Mouse (Mus musculus) gonadal fat pad, adult 2 months (tissue): ENCODE measurements around the gene Fdxacb1. TPM values are rescaled to one million over a fixed set of nuclear protein-coding genes. Genes with fewer than 3 reads are reported as not detected.

Experiments
- DNase-seq: peaks from one replicate; pipeline ENCODE4 v3.0.0-alpha.2; 2012; ENCODE audit warnings: low read depth
- polyA plus RNA-seq: library from polyadenylated mRNA; depleted of rRNA; stranded (reverse); fragments of >200 nt; gene quantifications from 2 replicates; pipeline ENCODE4 v1.2.3, GENCODE M21; 2012; rRNA removed

Fdxacb1 gene
- 6.3 TPM in 2 replicates for polyA plus RNA-seq

DNA sequence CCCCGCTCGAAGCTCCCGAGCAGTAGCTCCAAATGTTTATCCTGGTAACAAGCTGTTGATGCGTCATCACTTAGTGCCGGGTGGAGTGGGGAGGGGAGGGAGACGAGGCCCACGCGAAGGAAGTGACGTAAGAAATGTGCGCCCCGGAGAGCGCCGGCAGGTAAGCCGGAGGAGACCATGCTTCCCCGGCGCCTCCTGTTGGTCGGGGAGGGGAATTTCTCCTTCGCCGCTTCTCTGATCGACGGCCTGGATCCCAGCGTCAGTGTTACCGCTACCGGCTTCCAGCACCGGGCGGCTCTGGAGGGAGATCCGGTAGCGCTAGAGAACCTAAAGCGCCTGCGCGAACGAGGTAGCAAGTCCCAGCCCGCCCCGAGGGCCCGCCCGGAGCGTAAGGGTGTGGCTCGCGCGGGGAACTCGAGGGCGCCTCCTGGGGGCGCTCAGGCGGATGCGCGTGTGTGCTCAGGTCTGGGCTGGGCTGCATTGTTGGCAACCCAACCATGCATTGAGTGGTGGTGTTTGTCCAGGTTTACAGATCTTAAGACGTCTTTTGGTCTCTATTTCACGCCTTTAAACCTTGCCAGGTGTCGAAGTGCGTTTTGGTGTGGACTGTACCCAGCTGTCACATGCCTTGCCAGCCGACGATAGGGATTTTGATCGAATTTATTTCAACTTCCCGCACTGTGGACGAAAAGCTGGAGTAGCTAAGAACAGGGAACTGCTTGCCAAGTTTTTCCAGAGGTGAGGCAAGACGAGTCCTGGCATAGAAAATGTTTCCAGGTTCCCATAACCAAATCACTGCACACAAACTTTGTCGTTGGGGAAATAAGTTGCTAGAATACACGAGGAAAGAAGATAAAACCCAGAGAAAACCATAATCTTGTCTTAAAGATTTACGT lies at the start of gene Fdxacb1:
Fdxacb1 (plus strand) TSS at position 130 of the 896 bp plus-strand sequence.
- peak; percentile 86 for DNase-seq

DNA sequence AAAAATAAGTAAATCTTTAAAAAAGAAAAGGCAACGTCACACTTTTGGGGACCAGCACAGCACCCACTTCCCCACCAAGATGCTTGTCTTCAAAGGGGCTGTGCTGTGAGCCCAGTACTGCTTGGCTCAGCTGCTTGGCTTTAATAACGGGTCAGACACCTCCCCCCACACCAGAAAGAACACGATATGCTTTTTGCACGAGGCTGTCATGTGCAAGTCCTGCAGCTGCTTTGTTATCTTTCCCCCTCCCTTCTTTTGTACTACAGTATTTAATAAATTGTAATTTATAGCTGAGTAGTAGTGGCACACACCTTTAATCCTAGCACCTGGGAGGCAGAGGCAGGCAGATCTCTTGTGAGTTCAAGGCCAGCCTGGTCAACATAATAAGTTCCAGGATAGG lies 49.2 kb upstream of the Fdxacb1 start:
- DNase-seq, result no peak

DNA sequence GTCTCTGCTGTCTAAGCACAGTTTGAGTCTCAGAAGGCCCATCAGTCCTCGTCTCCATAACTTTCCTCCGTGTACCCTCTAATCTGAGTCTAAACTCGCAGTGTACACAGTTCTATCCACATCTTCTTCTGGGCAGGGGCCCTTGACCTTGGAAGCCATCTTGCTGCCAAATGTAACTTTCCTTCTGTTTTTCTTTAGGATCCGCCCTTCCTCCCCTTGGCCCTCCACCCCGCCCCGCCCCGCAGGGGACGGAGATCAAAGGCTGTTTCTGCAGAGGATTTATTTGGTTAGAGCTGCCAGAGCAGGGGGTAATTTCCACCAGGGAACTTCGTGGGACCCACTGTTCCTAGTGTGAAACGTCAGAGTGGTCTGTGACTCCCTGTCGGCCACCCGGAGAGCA lies 47.0 kb upstream of the Fdxacb1 start:
- DNase-seq, result no peak

DNA sequence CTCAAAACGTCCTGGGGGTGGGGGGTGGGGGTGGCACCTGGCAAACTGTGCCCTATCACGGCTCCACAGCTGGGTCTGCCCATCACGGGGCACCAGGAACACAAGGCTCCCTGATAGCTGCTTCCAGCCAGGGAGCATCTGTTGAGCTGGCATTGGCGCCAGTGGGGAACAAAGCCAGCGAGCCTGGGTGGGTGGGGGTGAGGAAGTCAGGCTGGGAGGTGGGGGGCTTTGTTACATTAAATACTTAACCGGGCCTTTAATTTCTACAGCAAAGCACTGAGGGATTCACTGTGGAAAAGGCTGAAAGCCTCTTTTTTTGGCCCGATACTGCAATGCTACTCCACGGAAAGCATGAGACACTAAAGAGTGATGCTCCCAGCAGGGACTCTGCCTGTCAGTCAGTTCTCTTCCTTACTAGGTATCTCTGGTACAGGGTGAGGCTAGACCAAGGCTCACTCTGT lies 45.6 kb upstream of the Fdxacb1 start:
- no peak for DNase-seq

DNA sequence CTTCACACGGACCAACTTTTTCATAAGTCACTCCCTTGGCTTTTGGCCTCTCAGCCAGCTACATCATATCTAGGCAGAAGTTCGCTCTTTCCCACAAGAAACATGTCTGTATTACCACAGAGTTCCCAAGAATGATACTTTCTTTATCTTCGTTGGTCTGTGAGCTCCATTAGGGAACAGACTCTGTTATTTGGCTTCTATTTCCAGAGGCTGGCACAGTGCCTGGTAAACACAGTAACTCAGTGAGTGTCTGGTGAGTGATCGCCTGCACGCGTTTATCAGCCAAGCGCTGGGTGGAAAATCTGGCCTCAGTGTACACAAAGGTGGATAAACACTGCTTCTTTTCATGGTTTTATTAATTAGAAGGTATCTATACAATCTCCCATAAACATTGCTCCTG lies 44.6 kb upstream of the Fdxacb1 start:
- DNase-seq, result no peak

DNA sequence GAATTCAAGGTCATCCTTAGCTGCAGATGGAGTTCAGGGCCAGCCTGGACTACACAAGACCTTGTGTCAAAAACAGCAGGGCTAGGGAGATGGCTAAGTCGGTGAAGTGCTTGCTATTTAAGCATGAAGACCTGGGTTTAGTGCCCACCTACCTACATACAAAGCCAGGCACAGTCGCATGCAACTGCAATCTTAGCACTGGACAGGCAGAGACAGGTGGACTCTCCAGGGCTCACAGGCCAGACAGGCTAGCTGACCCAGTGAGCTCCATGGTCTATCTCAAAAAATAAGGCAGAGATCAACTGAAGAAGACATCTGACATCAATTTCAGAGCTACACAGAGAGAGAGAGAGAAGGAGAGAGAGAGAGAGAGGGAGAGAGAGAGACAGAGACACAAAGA lies 43.9 kb upstream of the Fdxacb1 start:
- no peak for DNase-seq

DNA sequence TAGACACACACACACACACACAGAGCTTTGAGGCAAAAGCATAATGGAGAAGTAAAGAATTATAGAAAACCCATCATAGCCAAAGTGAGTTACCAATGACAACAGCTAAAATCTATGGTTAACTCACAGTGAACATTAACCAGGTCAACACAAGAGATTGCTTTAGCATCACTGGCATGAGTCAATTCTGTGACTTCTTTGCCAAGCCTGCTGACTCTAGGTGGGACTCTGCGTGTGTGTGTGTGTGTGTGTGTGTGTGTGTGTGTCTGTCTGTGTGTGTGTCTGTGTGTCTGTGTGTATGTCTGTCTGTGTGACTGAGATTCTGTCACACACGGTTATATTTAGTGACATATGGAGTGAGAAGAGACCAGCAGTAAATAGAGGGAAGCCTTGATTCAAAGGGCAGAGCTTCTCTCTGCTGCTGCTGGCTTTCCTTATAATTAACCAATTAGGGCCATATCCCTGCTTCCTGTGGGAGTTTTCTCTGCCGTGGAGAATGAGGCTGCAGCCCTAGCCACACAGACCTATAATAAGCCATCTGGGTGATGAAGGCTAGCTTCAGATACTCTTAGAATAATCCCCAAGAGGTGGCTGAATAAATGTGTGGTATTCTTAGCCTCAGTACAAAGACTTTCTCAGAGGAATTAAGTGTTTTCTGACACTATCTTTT lies 43.2 kb upstream of the Fdxacb1 start:
- DNase-seq, result no peak

DNA sequence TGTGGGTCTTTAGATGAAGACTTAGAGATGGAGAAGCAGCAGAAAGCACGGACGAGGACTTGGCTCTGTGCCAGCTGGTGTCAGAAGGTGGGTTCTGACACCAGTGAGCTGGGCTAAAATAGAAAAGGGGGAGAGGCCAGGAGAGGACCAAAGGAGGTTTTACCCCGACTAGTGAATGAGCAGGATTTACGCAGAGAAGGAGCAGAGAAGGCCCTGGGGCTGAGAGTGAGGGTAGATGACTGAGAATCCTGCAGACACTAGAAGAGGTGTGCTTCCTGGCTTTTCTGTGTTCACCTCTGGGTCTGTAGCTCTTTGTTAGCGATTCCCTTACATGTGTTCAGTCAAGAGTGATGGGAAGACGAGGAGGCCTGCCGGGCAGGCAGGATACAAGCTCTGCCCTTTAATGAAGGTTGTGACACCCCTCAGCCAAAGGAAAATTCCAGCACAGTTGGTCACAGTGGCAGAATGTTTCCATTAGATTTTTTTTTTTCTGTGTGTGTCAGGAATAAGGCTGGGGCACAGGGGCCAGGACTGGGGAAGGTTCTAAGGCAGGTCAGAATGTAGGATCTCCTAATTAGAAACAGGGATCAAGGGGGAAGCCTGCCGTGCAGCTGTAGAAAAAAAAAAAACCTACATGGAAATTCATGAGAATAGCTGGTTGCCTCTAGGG lies 42.0 kb upstream of the Fdxacb1 start:
- DNase-seq, result no peak

DNA sequence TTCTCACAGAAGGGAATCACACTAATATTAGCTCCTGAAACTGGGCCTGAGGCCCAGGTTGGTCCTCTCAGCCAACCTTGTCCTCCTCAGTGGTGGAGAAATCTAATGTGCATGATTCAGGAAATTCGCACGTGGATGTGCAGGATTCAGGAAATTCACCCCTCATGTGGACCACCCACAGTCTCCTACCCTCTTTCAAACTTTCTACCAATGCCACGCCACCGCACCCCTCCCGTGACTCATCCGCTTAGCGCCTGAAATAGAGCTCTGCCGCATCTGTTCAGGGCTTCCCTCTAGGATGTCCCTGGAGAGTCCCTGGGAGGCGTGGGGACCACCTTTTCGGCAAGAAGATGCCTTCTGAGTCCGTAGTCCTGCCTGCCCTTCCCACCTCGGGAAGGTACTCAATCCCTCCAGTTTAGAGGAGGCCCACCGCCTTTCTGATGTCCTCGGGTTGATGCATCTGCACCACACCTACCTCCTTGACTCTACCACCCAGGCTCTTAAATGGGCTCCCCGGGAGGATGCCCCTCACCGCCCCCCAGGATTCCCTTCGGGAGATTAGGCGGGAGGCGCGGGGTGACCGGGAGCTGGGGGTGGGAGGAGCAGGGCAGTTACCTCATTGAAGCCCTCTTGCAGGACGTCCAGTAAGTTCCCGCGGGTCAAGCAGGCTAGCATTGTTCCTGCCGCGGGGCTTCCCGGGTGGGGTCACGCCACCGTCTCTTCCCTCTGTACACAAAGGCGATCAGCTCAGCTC lies 40.7 kb upstream of the Fdxacb1 start:
- DNase-seq, result no peak

DNA sequence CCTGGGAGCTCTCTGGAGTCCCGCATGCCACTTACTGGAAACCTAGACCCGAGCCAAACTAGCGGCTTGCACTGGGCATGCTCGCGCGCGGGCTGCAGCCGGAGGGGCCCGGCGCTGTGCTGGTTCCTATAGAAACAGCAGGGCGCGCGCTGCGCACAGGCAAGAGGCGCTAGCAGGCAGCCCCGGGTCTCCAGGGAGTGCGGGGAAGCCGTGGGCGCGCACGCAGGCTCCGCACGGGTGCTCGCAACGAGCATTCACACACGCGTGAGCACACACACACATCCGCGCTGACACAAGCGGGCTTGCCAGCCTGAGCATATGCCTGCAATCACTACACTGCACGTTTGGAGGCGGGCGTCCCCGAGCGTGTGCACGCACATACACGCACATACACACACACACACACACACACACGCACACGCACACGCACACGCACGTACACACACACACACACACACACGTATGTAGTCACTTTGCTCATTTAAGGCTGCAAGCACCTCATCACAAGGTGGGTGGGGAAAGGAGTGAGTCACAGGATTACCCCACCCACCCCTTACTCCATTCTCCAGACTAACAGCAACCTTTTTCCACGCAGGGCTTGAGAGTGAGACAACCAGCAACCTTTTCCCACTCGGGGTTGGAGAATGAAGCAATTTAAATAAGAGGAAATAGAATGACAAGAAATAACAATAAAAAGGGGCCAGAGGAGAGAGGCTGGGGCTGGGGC lies 39.9 kb upstream of the Fdxacb1 start:
- no peak for DNase-seq

DNA sequence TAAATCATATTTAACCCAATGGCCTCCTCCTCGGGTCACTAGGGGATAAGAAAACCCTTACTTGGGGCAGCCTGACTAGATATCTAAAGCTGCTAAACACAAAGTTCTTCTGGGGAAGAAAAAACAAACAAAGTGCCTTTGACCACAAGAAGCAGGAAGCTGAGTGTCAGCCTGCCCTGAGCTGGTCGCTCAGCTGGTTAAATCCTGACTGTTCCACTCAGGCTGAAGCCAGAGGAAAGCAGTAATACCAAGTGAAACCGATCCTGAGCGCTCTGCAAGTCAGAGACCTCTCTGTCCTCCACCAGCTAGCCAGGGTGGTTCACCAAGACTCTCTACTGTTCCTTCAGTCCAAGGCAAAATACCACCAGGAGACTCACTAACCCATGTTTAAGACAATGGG lies 38.4 kb upstream of the Fdxacb1 start:
- no peak for DNase-seq

DNA sequence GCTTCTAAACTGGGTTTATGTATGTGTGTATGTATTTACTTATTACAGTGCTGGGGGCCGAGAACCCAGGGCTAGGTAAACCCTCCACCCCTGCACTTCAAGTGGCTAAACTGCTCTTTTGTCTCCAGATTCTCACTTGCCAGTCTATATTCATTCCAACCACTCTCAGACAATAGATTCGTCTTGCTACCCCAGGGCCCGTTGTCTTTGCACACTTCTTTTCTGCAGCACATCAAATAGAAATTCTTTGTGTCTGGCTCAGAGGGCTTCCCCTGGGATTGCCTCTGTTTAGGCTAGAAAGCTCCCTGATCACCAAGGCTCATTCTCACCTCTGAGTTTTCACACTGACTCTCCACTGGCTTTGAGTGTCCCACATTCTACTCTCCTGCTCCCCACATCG lies 35.5 kb upstream of the Fdxacb1 start:
- DNase-seq, result no peak

DNA sequence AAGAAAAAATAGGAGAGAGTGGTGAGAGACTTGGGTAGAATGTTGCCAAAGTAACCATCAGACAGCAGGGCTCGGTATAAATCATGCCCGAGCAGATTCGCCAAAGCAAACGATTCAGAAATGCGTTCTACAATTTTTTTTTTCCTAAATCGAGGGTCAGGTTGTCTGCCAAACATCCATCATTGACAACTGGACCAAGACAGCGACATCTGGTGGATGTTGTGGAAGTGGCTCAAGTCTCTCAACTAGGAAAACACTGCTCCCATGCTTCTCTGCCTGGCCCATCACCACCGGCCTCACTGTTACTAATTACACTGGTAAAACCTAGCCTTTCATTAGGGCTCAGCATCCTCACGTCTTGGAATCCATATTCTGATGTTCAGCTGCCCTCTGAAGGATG lies 33.0 kb upstream of the Fdxacb1 start:
- no peak for DNase-seq

DNA sequence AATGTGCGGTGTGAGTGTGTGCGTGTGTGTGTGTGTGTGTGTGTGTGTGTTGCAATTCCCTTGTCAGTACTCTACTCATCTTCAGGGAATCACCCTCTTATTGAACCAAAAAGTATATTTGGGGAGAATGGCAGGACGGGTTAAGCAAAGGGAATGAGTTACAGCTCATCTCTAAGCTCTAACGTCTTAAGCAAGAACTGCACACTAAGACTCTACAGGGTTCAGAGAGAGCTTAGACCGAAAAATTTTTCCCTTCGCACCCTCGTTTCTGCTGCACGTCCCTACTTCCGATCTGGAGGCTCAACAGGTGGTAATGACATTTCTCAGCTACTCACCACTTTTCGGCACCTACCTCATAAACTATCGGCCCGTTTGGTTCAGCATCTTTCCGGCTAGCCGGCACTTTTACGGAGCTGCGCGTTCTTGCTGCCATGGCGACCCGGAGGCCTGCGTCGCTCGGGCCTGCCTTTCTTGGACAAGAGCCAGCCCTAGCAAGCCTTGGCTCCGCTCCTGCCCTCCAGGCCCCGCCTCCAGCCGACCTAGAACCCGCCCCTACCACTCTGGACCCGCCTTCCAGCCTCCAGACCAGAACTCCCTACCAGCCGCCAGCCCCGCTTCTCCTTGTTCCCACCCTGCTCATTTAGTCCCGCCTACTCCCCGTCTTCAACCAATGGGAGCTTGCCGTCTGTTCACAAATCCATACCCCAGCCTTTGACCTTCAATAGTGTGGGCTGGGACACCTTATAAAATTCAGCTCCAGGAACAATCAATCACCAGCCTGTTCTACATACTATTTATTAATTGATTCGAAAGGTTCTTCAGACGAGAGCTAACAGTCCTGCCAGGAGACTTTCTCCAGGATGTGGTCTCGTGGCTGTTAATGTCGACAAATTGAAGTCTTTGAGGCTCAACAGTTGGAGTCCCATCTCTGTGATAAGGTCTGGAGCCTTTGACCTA lies 28.8 kb upstream of the Fdxacb1 start, which contains the start of gene Dixdc1:
Dixdc1 (minus strand) TSS at position 604 of the 957 bp plus-strand sequence.
- DNase-seq, result no peak

DNA sequence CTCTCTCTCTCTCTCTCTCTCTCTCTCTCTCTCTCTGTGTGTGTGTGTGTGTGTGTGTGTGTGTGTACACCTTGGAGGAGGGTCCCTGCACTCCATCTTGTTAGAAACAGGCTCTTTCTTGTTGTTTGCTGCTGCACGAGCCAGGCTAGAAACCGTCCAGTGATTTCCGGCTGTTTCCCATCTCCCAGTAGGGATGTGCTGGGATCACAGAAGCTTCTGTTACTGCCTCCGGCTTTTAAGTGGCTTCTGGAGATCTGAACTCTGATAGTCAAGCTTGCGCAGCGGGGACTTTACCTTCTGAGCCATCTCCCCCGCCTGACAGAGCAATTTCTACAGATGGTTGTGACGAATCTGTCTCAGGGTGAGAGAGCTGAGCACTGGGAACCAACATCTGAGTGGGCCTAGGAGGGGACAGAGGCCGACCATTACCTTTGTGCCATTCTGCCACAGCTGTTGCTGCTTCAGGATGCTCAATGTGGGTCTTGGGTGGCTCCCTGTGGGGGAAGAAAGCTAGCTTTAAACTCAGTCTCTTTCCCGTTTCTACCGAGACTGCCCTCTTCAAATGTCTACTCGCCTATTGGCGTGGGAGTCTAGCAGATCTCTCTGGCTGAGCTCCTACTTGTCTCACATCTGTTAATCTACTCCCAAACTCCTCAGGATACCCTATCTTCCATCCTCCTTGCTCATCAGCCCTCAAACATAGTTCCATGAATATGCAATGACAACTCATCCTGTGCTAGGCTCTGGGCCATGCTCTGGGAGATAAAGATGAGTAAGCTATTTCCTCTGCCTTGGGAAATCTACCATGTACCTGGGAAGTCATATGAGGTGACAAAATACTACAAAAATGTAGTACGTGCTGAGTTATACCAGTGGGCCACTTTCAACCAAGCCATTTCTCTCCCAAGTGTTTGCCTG lies 26.9 kb upstream of the Fdxacb1 start:
- no peak for DNase-seq

DNA sequence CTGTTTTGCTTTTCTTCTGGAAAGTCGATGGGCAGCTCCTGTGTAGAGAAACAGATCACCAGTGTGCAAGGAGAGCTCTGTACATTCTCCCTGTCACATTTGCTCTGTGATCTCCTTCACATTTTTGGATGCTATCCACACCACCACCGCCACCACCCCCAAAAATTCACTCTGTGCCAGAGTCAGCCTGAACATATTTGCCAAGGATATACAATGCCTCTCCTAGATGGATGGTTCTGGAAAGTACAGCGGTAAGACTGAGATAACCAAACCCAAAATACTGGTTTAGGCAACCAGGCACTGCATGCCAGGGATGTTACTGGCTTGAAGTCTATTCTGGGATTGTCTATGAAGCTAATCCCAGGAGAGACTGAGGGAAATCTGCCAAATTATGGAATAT lies 25.8 kb upstream of the Fdxacb1 start:
- no peak for DNase-seq

DNA sequence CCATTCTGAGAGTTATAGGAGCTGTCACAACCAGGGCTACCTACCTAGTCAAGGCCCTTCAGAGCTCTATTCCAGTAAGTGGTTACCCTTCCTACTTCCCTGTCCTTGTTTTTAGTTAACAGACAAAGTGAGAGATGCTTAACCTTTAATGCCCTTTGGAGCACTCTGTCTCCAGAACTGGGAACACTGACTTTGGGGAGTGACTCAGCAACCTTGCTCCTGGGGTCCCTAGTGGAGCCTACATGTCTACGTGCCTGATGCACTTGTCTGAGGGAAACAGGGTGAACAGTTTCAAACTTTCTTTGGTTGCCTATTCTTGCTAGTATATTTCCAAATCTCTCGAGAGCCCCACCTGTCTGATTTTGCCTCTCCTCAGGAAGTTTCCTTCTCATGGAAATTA lies 25.3 kb upstream of the Fdxacb1 start:
- no peak for DNase-seq

DNA sequence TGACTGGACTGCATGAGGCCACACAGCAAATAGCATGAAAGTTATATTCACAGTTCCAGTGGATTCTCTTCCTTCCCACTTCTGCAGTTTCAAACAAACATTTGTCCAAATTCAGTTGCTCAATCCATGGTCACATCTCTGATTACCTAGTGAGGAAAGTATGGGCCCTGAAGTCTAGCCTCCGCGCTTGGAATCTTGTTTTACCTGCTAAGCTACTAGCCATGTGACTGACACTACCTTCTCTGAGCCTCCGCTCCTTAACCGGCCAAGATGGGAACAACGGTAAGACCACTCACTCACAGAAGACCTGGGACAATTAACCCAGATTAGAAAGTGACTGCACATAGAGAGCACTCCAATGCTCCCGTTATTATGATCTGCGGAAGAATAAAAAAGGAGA lies 22.2 kb upstream of the Fdxacb1 start:
- DNase-seq, result peak; percentile 52

DNA sequence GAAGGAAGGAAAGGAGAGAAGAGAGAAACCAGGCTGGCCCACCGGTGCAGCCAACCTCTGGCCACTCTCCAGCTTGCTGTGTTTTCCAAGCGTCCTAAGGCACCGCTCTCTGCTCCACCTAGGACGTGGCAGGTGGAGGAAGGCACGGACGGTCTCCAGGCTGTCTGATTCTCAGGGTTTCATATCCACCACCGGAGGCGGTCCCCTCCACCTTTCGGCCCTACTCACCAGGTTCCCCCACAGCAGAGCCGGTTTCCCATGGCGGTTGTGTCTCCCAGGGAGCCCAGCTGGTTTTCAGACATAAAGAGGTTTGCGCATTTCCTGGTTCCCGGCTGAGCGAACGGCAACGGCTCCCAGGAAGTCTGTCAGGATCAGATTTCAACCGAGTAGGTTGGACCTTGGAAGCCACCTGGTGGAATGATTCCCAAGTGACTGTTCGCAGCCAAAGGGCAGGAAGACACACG lies 21.8 kb upstream of the Fdxacb1 start, which contains the start of gene 2310030G06Rik:
2310030G06Rik (minus strand) TSS at position 323 of the 464 bp plus-strand sequence.
- peak; percentile 46 for DNase-seq
